Mouse (Mus musculus): ENCODE measurements around the gene Clec4f. TPM values are rescaled to one million over a fixed set of nuclear protein-coding genes. Genes with fewer than 3 reads are reported as not detected.

The Clec4f gene
- polyA plus RNA-seq, 1 experiment = not detected

DNA sequence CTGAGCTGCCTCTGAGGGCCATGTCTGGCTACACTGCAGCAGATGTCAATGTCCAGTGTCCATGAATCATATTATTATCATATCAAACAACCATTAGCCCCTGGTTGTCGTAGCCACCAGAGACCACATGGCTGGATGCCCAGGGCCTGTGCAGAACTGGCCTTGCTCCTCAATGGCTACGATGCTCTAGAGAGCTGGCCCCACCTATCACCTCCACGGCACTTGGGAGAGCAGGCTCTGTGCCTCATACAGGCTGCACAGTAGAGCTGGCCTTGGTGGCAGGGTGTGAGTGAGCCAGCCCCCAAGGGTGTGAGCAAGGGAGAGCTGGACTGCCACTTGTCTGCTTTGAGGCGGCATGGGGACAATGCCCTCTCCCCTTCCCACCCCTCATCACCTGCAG, 41.5 kb downstream of the Clec4f start:
- H3K4me1 ChIP-seq (ENCODE audit: control insufficient read depth, insufficient read depth, low read length) = no peaks in the 10 kb centered on the region
- WGBS = 81% methylated on average over 4 of the region's 4 CpGs
- H3K4me3 ChIP-seq (ENCODE audit: insufficient read depth, low read depth, low read length) = no peak overlapping the region
- H3K27ac ChIP-seq (ENCODE audit: insufficient read depth, low read depth, low read length) = no peak overlapping the region
- no peak for TF ChIP-seq CTCF (IDR thresholded peaks at IDR 0.05; ENCODE audit: insufficient read depth, low read depth, low read length)
- TF ChIP-seq POLR2A (IDR thresholded peaks at IDR 0.05; ENCODE audit: insufficient read depth, low read depth, low read length) = no peak

DNA sequence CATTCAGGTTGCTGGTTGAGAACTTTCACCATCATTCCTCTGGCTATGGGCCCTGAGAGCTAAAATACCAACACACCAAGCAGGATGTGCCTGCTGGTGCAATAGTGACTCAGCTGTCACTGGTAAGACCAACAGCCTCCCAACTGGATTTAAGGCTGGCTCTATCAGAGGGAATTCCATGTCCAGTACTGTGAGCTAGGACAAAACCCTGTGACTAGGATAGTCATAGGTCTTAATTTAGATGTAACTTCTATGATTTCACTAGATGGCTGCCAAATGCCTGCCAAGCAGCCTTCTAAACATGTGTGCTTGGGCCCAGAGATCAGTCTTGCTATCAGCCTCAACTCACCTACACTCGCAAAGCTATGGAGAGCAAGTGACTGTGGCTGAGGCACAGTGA, 43.0 kb downstream of the Clec4f start:
- no peak overlapping the region for H3K27ac ChIP-seq (ENCODE audit: insufficient read depth, low read depth, low read length)
- TF ChIP-seq POLR2A (IDR thresholded peaks at IDR 0.05; ENCODE audit: insufficient read depth, low read depth, low read length) (no peak), CTCF (IDR thresholded peaks at IDR 0.05; ENCODE audit: insufficient read depth, low read depth, low read length) (no peak)
- no peaks in the 10 kb centered on the region for H3K4me1 ChIP-seq (ENCODE audit: control insufficient read depth, insufficient read depth, low read length)
- 93% methylated on average over 1 of the region's 1 CpGs for WGBS
- H3K4me3 ChIP-seq (ENCODE audit: insufficient read depth, low read depth, low read length) = no peak overlapping the region

DNA sequence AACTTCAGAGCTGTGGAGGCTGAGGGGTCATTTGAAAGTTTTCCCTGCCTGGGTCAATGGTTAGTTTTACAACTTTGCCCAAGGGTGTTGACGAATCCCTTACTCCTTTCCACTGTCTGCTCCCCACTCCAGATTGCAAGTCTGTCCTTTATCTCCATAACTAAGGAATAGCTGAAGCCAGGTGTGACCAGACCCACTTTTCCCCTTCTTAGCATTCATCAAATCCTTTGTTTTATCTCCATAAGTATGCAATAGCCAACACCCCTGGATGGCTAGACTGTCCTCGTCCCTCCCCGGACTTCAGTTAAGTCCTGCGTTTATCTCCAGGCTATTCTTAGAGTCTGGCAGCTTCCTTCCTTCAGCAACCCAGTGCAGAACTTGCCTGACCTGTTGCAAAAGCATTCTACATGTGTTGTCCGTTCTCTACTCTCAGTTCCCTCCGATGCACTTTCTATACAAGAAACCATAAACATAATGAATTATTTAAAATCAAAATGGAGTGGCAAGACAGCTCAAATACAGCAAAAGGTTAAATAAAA, 56.3 kb downstream of the Clec4f start:
- no peak overlapping the region for H3K4me3 ChIP-seq (ENCODE audit: insufficient read depth, low read depth, low read length)
- H3K27ac ChIP-seq (ENCODE audit: insufficient read depth, low read depth, low read length) = no peak overlapping the region
- WGBS = 91% methylated on average over 6 of the region's 6 CpGs
- H3K4me1 ChIP-seq (ENCODE audit: control insufficient read depth, insufficient read depth, low read length) = peaks cover 5% of the 10 kb centered on the region
- no peak for TF ChIP-seq CTCF (IDR thresholded peaks at IDR 0.05; ENCODE audit: insufficient read depth, low read depth, low read length)
- TF ChIP-seq POLR2A (IDR thresholded peaks at IDR 0.05; ENCODE audit: insufficient read depth, low read depth, low read length) = no peak

DNA sequence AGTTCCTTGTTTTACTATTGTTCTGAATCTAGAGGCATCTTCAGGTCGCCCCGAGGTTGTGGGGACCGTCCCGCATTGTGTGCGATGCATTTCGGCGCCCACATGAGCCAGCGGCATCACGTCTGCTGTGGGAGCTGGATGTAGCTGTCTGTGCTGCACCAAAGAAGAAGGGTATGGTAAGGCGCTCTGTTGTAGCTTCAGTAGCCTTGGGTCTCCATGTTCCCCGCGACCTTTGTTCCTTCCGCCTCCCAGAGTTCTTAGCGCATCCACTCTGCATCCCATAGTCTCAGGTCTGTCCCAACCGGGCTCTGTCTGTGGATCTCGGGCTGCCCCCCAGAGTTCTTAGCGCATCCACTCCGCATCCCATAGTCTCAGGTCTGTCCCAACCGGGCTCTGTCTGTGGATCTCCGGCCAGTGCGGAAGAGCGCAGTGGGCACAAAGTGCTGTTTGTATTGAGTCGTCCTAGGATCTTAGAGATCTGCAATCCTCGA, 56.9 kb downstream of the Clec4f start:
- no peak overlapping the region for H3K27ac ChIP-seq (ENCODE audit: insufficient read depth, low read depth, low read length)
- H3K4me3 ChIP-seq (ENCODE audit: insufficient read depth, low read depth, low read length) = peak overlapping the region; percentile 21; the same call in 1 of the 2 replicates
- TF ChIP-seq CTCF (IDR thresholded peaks at IDR 0.05; ENCODE audit: insufficient read depth, low read depth, low read length) (no peak), POLR2A (IDR thresholded peaks at IDR 0.05; ENCODE audit: insufficient read depth, low read depth, low read length) (no peak)
- H3K4me1 ChIP-seq (ENCODE audit: control insufficient read depth, insufficient read depth, low read length) = peaks cover 5% of the 10 kb centered on the region
- WGBS = 36% methylated on average over 24 of the region's 24 CpGs

DNA sequence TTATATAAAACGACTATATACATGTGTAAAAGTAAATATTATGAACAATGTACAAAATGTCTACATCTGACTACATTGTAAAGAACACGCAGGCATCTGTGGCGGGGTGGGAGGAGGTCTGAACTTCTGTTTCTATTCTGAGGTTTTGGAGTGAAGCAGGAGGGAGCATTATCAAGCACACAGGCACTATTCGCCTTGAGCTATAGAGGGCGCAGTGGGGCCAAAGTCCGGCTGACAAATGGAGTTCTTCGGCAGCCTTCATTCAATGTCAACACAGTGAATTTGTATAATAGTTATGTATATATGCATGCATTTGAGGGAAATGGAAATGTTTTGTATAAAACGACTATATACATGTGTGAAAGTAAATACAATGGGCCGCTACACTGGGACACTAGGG, 57.3 kb downstream of the Clec4f start:
- Histone ChIP-seq H3K4me1 (ENCODE audit: control insufficient read depth, insufficient read depth, low read length) (peaks cover 8% of the 10 kb centered on the region), H3K4me3 (ENCODE audit: insufficient read depth, low read depth, low read length) (peak overlapping the region; percentile 21; the same call in 1 of the 2 replicates), H3K27ac (ENCODE audit: insufficient read depth, low read depth, low read length) (no peak overlapping the region)
- WGBS = 9% methylated on average over 9 of the region's 9 CpGs
- no peak for TF ChIP-seq POLR2A (IDR thresholded peaks at IDR 0.05; ENCODE audit: insufficient read depth, low read depth, low read length)
- no peak for TF ChIP-seq CTCF (IDR thresholded peaks at IDR 0.05; ENCODE audit: insufficient read depth, low read depth, low read length)

DNA sequence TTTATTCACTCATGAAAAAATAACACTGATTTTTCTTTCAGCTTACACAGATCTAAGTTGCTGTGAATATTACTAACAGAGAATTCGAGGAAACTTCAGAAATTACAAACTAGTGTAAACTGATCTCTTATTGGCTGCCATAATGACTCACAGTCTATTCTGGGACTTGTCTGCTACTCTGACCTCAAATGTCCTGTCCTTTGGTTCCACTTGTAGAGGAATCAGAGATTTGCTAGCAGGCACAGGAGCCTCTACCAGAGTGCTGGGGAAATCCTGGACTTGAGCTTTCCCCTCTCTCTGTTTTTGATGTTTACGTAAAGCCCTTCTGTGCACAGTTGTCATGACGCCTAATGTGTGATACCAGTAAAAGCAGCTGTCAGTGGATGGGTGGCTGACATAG, 58.0 kb downstream of the Clec4f start:
- TF ChIP-seq POLR2A (IDR thresholded peaks at IDR 0.05; ENCODE audit: insufficient read depth, low read depth, low read length) (no peak), CTCF (IDR thresholded peaks at IDR 0.05; ENCODE audit: insufficient read depth, low read depth, low read length) (no peak)
- H3K4me1 ChIP-seq (ENCODE audit: control insufficient read depth, insufficient read depth, low read length) = peaks cover 8% of the 10 kb centered on the region
- no peak overlapping the region for H3K4me3 ChIP-seq (ENCODE audit: insufficient read depth, low read depth, low read length)
- WGBS = 58% methylated on average over 3 of the region's 3 CpGs
- no peak overlapping the region for H3K27ac ChIP-seq (ENCODE audit: insufficient read depth, low read depth, low read length)

DNA sequence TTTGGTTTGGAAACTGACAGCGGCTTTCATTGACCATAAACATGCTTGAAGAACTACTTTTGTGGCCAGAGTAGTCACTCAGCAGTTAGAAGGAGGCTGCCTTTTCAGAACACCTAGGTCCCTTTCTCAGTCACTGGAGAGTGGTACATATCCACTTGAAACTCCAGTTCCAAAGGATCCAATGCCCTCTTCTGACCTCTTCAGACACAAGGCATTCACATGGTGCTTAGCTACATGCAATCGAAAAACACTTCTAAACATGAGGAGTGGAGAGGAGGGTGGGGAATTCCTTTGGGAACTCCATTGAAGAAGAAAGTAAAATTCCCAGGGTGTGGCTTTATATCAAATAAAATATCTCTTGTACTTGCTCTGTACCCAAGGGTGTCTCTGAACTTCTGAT, 61.0 kb downstream of the Clec4f start:
- Histone ChIP-seq H3K27ac (ENCODE audit: insufficient read depth, low read depth, low read length) (no peak overlapping the region), H3K4me1 (ENCODE audit: control insufficient read depth, insufficient read depth, low read length) (peaks cover 8% of the 10 kb centered on the region), H3K4me3 (ENCODE audit: insufficient read depth, low read depth, low read length) (no peak overlapping the region)
- 89% methylated on average over 2 of the region's 2 CpGs for WGBS
- TF ChIP-seq CTCF (IDR thresholded peaks at IDR 0.05; ENCODE audit: insufficient read depth, low read depth, low read length) = no peak
- TF ChIP-seq POLR2A (IDR thresholded peaks at IDR 0.05; ENCODE audit: insufficient read depth, low read depth, low read length) = no peak

Other genes starting within 250 kb of the Clec4f start
- 65.6 and 107 TPM in 2 replicates for gene Tet3, start 197.1 kb downstream of the Clec4f start, polyA plus RNA-seq (2012; ENCODE audit: insufficient read depth, insufficient read length, low replicate concordance, missing spikeins)
- not detected in 2 replicates for gene Dguok, start 149.2 kb downstream of the Clec4f start, polyA plus RNA-seq (2012; ENCODE audit: insufficient read depth, insufficient read length, low replicate concordance, missing spikeins)
- not detected in 2 replicates for gene Actg2, start 119.9 kb downstream of the Clec4f start, polyA plus RNA-seq (2012; ENCODE audit: insufficient read depth, insufficient read length, low replicate concordance, missing spikeins)
- gene Stambp, start 83.5 kb downstream of the Clec4f start, polyA plus RNA-seq (2012; ENCODE audit: insufficient read depth, insufficient read length, low replicate concordance, missing spikeins) = not detected in 2 replicates
- gene Cd207, start 21.7 kb upstream of the Clec4f start, polyA plus RNA-seq (2012; ENCODE audit: insufficient read depth, insufficient read length, low replicate concordance, missing spikeins) = not detected in 2 replicates
- not detected in 2 replicates for gene Vax2, start 55.1 kb upstream of the Clec4f start, polyA plus RNA-seq (2012; ENCODE audit: insufficient read depth, insufficient read length, low replicate concordance, missing spikeins)
- gene Atp6v1b1, start 86.8 kb upstream of the Clec4f start, polyA plus RNA-seq (2012; ENCODE audit: insufficient read depth, insufficient read length, low replicate concordance, missing spikeins) = not detected in 2 replicates
- not detected in 2 replicates for gene Ankrd53, start 106.5 kb upstream of the Clec4f start, polyA plus RNA-seq (2012; ENCODE audit: insufficient read depth, insufficient read length, low replicate concordance, missing spikeins)
- 568 TPM in 1 of 2 replicates, not detected in the other for gene Tex261, start 119.6 kb upstream of the Clec4f start, polyA plus RNA-seq (2012; ENCODE audit: insufficient read depth, insufficient read length, low replicate concordance, missing spikeins)
- not detected in 2 replicates for gene Nagk, start 138.8 kb upstream of the Clec4f start, polyA plus RNA-seq (2012; ENCODE audit: insufficient read depth, insufficient read length, low replicate concordance, missing spikeins)
- gene Paip2b, start 175.6 kb upstream of the Clec4f start, polyA plus RNA-seq (2012; ENCODE audit: insufficient read depth, insufficient read length, low replicate concordance, missing spikeins) = not detected in 2 replicates
- 241 TPM in 1 of 2 replicates, not detected in the other for gene Zfp638, start 210.9 kb upstream of the Clec4f start, polyA plus RNA-seq (2012; ENCODE audit: insufficient read depth, insufficient read length, low replicate concordance, missing spikeins)

Measured in olfactory bulb, adult 2 months (tissue).